Mouse (Mus musculus) CH12F3 (cell line): ENCODE data around the gene Hist2h3c1.
"Not testable (repeated sequence)": the region's sequence is repeated elsewhere in the genome, so short reads cannot be mapped to it uniquely, and the experiment has no call there.

Experiments used
- in situ Hi-C: fragments of 300-500 bp; cut with MboI; formaldehyde crosslinking; loops from 2 replicates; pipeline ENCODE4 v1.14.3; 2020; ENCODE audit warnings: low sequenced_read_pairs

The Hist2h3c1 gene

DNA sequence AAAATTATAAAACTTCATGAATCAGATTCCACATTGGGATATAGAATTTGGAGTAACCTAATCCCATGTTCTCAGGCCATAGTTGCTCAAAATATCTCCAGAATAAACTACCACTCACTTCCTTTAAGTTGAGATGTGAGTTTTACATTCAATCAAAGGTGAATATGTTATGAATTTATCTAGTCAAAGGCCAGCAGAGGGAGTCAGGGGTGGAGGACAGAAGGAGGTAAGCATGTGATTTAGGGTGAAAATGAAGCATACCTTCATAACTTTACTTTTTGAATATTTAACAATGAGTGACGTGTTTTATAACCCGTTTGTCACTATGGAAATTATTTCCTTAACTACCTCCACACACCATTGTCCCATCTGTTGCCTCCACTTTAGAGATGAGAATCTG lies 11.6 kb upstream of the Hist2h3c1 start:
- in situ Hi-C loops = no loop called here

DNA sequence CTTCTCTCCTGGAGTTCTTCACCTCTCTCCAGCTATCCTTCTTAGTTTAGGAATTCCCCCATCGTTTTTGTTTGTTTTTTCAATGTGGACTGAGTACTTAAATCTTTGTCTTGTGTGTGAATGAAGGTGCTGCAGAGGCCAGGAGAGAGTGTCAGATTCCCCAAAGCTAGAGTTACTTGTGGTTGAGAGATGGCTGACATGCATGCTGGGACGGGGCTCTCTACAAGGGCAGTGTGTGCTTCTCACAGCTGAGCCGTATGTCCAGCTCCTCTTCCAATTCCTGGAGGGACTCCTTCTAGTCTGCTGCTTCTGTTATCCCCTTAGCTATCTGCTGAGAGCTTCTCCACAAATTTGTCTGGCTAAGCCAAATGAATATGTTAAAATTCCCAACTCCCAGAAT lies 10.6 kb upstream of the Hist2h3c1 start:
- in situ Hi-C loops = no loop called here

DNA sequence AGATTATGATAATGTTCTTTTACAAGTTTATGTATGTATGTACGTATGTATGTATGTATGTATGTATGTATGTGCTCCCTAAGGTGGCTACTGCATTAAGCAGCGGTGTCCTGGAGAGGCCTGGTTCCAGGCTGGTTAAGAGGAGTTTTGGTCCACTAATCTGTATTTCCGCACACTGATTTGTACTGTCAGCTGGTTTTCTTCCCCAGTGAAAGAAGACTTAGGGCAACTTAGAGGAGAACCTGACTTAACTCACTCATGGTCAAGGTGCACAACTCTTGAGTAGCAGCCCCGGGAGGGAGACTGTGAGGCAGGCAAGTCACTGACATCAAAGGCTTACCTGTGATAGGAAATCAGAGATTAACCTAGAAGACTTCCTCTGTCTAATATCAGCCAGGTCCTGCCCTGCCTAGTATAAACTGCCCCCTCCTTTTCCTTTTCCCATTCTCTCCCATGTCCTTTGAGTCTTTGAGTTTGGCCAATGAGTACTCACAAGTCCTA lies 9.6 kb upstream of the Hist2h3c1 start:
- in situ Hi-C loops = no loop called here

DNA sequence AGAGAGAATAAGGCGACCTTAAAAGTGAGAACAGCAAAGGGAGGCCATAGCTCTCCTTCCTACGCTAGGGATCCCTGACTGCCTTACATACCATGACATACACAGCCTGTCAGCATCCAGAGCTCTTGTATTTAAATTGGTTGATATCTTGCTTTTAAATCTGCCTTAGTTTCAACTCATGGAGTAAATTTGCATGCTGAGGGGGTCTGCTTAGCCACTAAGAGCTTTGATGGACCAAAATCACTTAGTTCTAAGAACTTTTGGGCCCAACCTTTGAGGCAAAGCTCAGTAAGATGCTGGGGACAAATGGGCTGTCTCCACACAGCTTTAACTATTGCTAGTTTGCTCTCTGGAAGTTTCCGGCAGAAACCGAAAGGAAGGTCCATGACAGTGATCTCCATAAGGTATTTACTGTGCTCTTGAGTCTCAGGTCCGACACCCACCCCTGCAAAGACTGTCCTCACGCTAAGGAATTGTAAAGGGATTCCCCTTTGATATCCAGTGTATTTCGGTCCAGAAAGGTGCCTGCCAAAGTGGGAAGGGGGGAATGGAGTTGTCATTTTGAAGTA lies 9.1 kb upstream of the Hist2h3c1 start:
- in situ Hi-C loops = no loop called here

DNA sequence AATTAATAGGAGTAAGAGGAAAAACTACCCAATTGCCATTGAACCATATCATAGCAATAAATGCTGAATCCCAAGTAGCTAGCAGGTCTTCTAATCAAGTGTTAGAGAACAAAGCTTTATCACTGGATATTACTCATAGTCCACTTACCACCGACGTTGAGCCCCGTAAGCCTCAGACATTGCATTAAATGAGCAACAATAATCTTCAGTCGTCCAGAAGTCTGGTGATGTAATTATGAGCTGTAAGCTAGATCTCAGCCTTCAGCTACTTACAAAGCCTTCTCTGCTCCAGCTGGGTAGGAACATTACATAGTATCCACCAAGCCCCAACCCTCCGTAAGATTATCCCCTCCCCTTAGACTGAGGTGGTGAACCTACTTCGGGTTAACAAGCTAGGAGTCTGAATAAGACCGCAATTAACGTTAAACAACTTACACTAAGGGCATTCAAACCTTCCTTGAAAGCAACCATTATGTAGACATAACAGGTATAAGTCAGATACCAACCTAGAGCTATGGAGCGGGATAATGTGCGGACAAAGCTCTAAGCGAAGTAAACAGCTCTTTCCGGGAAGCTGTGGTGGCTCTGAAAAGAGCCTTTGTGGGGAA lies 8.5 kb upstream of the Hist2h3c1 start:
- in situ Hi-C loops = no loop called here

DNA sequence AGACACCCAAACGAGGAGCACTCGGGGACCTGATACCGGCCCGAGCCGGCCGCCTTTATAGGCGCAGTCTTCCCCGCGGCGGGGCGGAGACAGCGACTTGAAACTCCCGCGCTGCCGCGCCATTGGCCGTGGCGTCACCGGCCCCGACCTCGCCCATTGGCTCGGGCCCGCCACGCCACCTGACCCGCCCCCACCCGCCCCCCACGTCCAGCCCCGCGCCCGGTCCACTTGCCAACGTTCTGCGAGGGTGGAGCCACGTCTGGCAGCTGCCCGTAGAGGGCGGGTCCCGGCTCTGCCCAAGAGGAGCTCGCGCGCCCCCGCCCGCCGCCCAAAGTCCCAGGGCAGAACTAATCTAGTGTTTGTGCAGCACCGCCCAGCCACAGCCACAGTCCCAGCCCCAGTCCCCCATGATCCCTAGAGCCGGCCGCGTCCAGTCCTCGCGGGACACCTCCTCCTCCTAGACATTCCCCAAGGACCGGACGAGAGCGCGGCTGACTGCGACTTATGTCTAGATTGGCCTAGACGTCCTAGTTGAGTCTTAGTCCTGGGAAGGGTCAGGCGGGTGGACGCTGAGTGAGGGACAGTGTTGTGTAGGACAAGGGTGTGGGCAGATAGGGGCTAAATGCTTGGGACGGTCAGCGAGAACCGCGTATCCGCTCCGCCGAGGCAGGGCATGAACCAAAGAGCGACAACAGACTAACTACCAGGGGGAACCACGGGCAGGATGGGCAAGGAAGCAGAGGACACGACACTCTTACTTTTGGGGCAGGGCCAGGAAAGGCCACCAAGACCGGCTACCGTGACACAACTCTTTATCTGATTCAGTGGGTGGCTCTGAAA lies 7.3 kb upstream of the Hist2h3c1 start, which contains the start of gene Hist2h3c2:
TSS of gene Hist2h3c2 (minus strand) at position 174 of the 840 bp plus-strand sequence.
- in situ Hi-C loops = not testable (repeated sequence)

DNA sequence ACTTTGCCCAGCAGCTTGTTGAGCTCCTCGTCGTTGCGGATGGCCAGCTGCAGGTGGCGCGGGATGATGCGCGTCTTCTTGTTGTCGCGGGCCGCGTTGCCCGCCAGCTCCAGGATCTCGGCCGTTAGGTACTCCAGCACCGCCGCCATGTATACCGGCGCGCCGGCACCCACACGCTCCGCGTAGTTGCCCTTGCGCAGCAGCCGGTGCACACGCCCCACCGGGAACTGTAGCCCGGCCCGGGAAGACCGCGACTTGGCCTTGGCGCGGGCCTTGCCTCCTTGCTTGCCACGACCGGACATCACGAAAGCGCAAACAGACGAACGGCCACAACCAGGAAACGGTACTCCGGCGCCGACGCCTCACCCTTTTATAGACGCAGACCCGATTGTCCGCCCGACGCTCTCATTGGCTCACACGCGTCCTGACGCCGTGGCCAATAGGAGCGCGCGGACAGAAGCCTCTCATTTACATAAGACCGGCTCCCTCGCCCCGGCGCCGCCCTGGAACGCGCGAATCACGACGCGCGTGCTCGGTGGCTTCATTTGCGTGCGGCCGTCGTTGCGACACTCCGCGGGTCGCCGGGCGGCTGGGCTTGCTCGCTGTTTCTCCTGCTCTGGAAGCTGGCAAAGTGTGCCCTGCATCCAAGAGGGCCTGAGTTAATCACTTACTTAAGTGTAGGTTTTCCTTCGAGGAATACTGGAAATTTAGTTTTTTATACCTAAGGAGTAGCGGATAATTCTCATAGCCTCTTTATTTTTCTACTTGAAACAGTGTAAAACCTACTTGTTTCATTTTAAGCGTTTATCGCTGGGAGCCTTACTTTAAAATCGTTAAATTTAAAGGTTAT lies 6.3 kb upstream of the Hist2h3c1 start, which contains the start of gene Hist2h2aa2:
TSS of gene Hist2h2aa2 (minus strand) at position 328 of the 850 bp plus-strand sequence.
- in situ Hi-C loops = not testable (repeated sequence)

DNA sequence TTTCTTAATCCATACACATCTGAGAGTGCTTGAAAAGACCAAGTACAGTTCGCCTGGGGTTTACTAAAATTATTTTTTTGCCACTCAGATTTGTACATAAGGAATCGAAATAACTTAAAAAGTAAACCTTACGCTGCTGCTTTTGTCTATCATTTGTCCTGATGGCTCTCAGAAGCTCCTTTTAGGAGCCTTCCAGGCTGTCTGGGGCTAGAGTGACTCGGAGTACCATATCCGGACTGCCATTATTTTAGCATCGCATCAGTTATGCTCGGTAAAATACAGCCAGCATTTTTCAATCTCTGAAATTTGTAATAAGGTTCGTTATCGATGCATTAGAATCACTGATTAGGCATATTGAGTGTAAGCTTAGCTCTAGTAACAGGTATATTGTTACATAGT lies 5.7 kb upstream of the Hist2h3c1 start:
- in situ Hi-C loops = no loop called here

DNA sequence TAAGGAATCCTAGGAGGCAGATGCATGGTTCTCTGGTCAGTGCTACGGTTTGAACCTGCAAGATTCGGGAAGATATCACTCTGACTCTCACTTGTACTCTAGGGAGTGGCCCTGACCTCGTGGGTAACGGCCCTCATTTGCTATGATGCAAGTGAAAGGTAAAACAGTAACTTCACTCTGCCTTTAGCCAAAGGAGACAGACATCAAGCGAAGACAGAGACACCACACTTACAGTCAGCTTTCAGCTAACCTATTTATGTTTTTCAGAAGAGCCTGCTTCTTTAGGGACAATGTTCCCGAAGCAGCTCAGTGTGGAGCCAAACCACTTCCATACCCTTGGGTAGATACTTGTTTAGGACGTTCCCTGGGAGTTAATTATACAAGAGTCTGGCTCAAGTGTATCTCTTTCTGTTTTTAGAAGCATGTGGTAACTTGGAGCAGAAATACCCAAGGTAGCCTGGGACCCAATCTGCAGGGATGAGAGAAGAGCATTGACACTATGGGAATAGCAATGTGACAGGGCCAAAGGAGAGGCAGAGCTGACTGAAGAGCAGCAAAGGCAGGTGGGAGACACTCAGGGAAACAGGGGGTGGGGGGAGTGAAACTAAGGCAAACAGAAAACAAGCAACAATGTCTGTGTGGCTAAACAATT lies 2.4 kb upstream of the Hist2h3c1 start:
- in situ Hi-C loops = no loop called here

DNA sequence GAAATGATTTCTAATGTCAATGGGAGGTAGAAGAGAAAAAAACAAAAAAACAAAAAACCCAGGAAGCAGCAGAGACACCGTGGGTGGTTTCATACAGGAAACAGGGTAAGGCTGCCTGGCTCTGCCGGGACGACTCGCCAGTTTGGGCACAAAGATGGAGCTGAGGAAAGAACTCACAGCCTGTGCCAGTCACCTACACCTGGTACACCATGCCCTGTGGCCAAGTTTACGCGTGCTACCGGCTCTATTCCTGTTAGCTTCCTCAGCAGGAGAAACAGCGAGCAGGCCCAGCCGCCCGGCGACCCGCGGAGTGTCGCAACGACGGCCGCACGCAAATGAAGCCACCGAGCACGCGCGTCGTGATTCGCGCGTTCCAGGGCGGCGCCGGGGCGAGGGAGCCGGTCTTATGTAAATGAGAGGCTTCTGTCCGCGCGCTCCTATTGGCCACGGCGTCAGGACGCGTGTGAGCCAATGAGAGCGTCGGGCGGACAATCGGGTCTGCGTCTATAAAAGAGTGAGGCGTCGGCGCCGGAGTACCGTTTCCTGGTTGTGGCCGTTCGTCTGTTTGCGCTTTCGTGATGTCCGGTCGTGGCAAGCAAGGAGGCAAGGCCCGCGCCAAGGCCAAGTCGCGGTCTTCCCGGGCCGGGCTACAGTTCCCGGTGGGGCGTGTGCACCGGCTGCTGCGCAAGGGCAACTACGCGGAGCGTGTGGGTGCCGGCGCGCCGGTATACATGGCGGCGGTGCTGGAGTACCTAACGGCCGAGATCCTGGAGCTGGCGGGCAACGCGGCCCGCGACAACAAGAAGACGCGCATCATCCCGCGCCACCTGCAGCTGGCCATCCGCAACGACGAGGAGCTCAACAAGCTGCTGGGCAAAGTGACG lies 1.2 kb upstream of the Hist2h3c1 start, which contains the start of gene Hist2h2aa1:
TSS of gene Hist2h2aa1 (plus strand) at position 495 of the 884 bp plus-strand sequence.
- in situ Hi-C loops = not testable (repeated sequence)

DNA sequence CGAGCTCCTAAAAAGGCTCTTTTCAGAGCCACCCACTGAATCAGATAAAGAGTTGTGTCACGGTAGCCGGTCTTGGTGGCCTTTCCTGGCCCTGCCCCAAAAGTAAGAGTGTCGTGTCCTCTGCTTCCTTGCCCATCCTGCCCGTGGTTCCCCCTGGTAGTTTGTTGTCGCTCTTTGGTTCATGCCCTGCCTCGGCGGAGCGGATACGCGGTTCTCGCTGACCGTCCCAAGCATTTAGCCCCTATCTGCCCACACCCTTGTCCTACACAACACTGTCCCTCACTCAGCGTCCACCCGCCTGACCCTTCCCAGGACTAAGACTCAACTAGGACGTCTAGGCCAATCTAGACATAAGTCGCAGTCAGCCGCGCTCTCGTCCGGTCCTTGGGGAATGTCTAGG lies 467 bp upstream of the Hist2h3c1 start:
- in situ Hi-C loops = not testable (repeated sequence)

DNA sequence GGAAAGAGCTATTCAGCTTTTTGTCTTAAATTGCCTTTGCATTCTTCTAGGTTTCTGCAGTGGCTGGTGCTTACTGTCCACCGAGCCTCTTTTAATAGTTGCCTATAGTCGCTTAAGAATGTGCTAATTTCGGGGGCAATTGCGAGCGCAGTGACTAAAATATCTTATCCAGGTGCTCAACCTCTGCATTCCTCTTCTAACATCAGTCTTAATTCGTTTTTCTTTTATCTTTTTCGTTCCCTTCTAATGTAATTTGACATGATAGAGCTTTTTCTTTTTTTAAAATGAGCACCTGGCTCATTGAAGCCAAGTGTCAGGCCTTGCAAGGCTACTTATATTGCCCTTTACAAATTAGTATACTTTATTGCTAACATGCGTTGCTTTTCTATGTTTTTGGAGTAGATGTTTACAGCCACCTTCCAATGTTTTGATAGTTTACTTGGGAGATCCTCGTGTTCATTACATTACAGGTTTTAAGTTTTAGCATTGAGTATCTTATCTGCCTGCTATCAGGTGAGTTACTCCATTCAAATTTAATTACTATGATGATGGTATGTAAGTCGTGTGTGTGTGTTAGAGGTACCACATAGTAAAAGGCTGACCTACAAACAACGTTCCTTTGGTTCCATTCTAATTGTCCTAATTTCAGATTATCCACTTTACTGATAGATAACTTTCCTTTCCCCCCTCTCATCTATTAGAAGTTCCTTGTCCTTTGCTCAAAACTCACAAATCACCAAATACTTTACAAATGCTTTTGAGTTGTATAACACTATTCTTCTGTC lies 1.1 kb downstream of the Hist2h3c1 start:
- in situ Hi-C loops = no loop called here

DNA sequence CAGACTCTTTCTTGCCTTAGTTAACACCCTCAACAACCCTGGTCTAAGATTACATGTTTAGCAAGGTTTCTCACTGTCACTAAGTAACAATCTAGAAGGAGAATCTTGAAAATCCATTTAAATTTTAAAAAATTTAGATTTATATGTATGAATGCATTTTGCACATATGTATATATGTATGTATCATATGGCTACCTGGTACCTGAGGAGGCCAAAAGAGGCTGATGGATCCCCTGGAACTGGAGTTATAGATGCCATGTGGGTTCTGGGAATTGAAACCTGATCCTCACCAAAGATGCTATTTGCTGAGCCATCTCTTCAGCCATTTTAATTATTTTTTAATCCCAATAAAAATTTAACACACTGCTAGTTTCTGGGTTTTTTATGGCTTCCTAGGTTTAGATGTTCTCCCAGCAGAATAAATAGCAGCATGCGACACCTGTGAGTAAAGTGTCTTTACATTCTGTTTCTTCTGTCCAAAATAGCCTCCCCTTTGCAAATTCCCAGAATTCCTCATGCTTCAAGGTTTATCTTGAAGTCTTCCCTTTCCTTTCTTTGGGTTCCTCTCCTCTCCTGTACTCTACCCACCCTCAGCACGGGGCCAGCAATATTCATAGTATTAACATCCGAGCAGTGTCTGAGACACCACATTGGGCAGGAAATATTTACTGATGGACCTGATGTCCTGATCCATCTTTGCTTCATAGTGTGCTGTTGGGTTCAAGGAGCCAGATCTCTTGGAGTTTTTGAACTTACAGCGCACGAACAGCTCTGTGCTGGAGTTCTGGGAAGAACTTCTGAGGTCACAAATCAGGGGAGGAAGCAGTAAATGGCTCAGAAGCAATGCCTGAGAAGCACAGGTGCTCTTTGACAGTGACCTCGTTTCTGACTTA lies 1.9 kb downstream of the Hist2h3c1 start:
- in situ Hi-C loops = no loop called here

DNA sequence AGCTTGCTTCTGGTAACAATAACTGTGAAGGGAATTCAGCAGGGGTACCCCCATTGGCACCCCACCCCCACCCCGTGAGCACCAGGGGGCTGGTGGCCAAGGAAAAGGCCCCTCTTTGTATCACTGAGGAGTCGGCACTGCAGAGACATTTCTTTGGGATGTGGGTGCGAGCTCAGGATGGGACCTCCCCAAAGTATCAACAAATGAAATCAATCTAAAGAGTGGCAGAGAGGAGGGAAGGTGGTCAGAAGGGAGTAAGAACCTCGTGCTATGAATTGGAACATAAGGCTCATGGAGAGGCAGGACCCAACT lies 2.5 kb downstream of the Hist2h3c1 start:
- in situ Hi-C loops = no loop called here

DNA sequence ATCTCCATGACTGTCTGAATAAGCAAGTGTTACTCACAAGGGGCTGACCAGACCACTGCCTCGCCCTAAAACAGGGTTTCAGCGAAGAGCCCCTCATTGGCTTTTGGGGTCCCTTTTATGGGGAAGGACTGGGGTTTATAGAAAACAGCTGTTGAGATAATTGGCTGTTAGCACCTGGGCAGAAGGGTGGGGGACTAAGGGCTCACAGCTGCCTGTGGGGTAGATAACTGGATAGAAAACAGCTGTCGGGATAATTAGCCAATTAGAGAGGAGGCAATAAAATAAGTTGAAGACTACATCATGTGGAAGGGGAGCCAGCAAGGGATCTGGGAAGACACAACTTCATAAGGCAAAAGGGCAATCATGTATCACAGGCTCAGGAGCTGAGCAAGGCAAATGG lies 4.4 kb downstream of the Hist2h3c1 start:
- in situ Hi-C loops = no loop called here

DNA sequence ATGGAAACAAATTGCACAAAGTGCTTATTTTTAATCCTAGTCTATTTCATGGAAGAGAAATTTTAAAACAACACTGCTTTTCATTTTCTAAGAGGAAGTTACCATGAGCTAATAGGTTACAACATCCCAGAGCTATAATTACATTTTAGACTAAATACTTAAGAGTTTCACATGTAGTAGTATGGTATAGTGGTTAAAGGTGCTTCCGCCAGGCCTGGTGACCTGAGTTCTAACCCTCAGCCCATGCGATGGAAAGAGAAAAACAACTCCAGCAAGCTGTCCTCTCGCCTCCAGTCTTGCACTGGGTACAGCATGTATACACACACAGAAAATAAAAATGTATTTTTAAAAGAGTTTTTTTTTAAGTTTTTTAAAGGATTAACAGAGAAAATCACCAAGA lies 5.3 kb downstream of the Hist2h3c1 start:
- in situ Hi-C loops = no loop called here

DNA sequence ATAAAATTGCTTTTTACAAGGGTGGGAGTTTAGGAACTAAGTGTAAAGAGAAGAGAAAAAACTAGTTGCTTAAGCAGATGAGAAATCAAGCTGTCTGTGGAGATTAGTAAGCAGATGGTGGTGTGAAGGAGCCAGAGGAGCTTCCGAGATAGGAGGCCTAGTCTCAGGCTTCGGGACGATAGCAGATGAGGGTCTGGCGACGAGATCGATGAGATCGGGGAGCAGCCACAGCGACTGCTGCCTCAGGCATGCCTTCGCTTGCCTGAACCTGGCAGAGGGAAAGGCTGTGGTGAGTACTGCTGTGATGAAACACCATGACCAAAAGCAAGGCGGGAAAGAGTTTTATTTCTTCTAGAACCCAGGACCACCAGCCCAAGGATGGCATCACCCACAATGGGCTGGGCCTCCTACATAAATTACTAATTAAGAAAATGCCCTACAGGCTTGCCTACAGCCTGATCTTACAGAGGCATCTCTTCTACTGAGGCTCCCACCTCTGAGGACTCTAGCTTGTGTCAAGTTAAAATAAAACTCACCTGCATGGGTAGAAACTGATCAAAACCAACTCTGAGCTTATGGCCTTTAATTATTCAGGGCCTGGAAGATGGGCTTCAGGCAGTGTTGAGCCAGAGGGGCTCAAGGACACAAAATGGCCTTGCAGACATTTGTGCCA lies 8.3 kb downstream of the Hist2h3c1 start:
- in situ Hi-C loops = no loop called here
